Mouse (Mus musculus): ENCODE measurements around the gene Ecm1. TPM values are rescaled to one million over a fixed set of nuclear protein-coding genes. Genes with fewer than 3 reads are reported as not detected.

The Ecm1 gene
- polyA plus RNA-seq, 1 experiment from 2014 or later, result 10.9 TPM

- Histone ChIP-seq H3K4me3 (replicated peaks; ENCODE audit: low read depth, low read length) (no peak overlapping the region), H3K27ac (replicated peaks; ENCODE audit: low read depth, low read length) (no peak overlapping the region), H3K9ac (replicated peaks; ENCODE audit: low read length) (no peak overlapping the region), H3K9me3 (ENCODE audit: control insufficient read depth, low read length) (no peaks in the 10 kb centered on the region), H3K4me1 (ENCODE audit: control insufficient read depth, insufficient read depth, low read length) (0 out of 2 replicates have a peak, but pooled peaks cover 7% of the 10 kb centered on the region), H3K4me2 (ENCODE audit: low read length) (no peak overlapping the region), H3K27me3 (ENCODE audit: control insufficient read depth, insufficient read depth, low read length) (no peaks in the 10 kb centered on the region), H3K36me3 (ENCODE audit: control insufficient read depth, insufficient read depth, low read length) (peaks cover 2% of the 10 kb centered on the region)
- WGBS, result 62% methylated on average over 9 of the region's 9 CpGs
- ATAC-seq (ENCODE audit: low FRiP score, low TSS enrichment) (no peak), DNase-seq (no peak)
These were observed 19.3 kb upstream of the Ecm1 start for GRCm38 (mm10) chr3:95758467-95759218.

- no peak overlapping the region for H3K4me2 ChIP-seq (ENCODE audit: low read length)
- DNase-seq, result no peak
- ATAC-seq (ENCODE audit: low FRiP score, low TSS enrichment), result no peak
- H3K4me3 ChIP-seq (replicated peaks; ENCODE audit: low read depth, low read length), result no peak overlapping the region
- no peaks in the 10 kb centered on the region for H3K27me3 ChIP-seq (ENCODE audit: control insufficient read depth, insufficient read depth, low read length)
- no peaks in the 10 kb centered on the region for H3K9me3 ChIP-seq (ENCODE audit: control insufficient read depth, low read length)
- H3K9ac ChIP-seq (replicated peaks; ENCODE audit: low read length), result no peak overlapping the region
- WGBS, result 92% methylated on average over 2 of the region's 2 CpGs
- peaks cover 4% of the 10 kb centered on the region for H3K36me3 ChIP-seq (ENCODE audit: control insufficient read depth, insufficient read depth, low read length)
- H3K27ac ChIP-seq (replicated peaks; ENCODE audit: low read depth, low read length), result no peak overlapping the region
- 0 out of 2 replicates have a peak, but pooled peaks cover 7% of the 10 kb centered on the region for H3K4me1 ChIP-seq (ENCODE audit: control insufficient read depth, insufficient read depth, low read length)
These were observed 17.4 kb upstream of the Ecm1 start for GRCm38 (mm10) chr3:95756808-95757207.

GRCm38 (mm10) chr3:95754345-95755206, 15.2 kb upstream of the Ecm1 start:
- Histone ChIP-seq H3K9ac (replicated peaks; ENCODE audit: low read length) (peak overlapping the region; percentile 62), H3K36me3 (ENCODE audit: control insufficient read depth, insufficient read depth, low read length) (peaks cover 26% of the 10 kb centered on the region), H3K4me1 (ENCODE audit: control insufficient read depth, insufficient read depth, low read length) (0 out of 2 replicates have a peak, but pooled peaks cover 7% of the 10 kb centered on the region), H3K4me3 (replicated peaks; ENCODE audit: low read depth, low read length) (peak overlapping the region; percentile 77), H3K4me2 (ENCODE audit: low read length) (peak overlapping the region; percentile 82), H3K27me3 (ENCODE audit: control insufficient read depth, insufficient read depth, low read length) (no peaks in the 10 kb centered on the region), H3K27ac (replicated peaks; ENCODE audit: low read depth, low read length) (peak overlapping the region; percentile 69), H3K9me3 (ENCODE audit: control insufficient read depth, low read length) (no peaks in the 10 kb centered on the region)
- DNase-seq (peak; percentile 95), ATAC-seq (ENCODE audit: low FRiP score, low TSS enrichment) (peak; percentile 99)
- under 1% methylated on average over 30 of the region's 30 CpGs for WGBS

GRCm38 (mm10) chr3:95752935-95753334, 13.6 kb upstream of the Ecm1 start:
- Histone ChIP-seq H3K4me1 (ENCODE audit: control insufficient read depth, insufficient read depth, low read length) (0 out of 2 replicates have a peak, but pooled peaks cover 7% of the 10 kb centered on the region), H3K27ac (replicated peaks; ENCODE audit: low read depth, low read length) (no peak overlapping the region), H3K4me3 (replicated peaks; ENCODE audit: low read depth, low read length) (no peak overlapping the region), H3K36me3 (ENCODE audit: control insufficient read depth, insufficient read depth, low read length) (peaks cover 41% of the 10 kb centered on the region), H3K4me2 (ENCODE audit: low read length) (no peak overlapping the region), H3K27me3 (ENCODE audit: control insufficient read depth, insufficient read depth, low read length) (no peaks in the 10 kb centered on the region), H3K9ac (replicated peaks; ENCODE audit: low read length) (no peak overlapping the region), H3K9me3 (ENCODE audit: control insufficient read depth, low read length) (no peaks in the 10 kb centered on the region)
- no peak for DNase-seq
- 97% methylated on average over 3 of the region's 3 CpGs for WGBS
- ATAC-seq (ENCODE audit: low FRiP score, low TSS enrichment), result no peak

- ATAC-seq (ENCODE audit: low FRiP score, low TSS enrichment) (no peak), DNase-seq (no peak)
- Histone ChIP-seq H3K9me3 (ENCODE audit: control insufficient read depth, low read length) (no peaks in the 10 kb centered on the region), H3K27ac (replicated peaks; ENCODE audit: low read depth, low read length) (no peak overlapping the region), H3K4me2 (ENCODE audit: low read length) (no peak overlapping the region), H3K4me3 (replicated peaks; ENCODE audit: low read depth, low read length) (no peak overlapping the region), H3K36me3 (ENCODE audit: control insufficient read depth, insufficient read depth, low read length) (peaks cover 77% of the 10 kb centered on the region), H3K4me1 (ENCODE audit: control insufficient read depth, insufficient read depth, low read length) (no peaks in the 10 kb centered on the region), H3K9ac (replicated peaks; ENCODE audit: low read length) (no peak overlapping the region), H3K27me3 (ENCODE audit: control insufficient read depth, insufficient read depth, low read length) (no peaks in the 10 kb centered on the region)
- WGBS, result 86% methylated on average over 8 of the region's 8 CpGs
These were observed 1.0 kb upstream of the Ecm1 start for GRCm38 (mm10) chr3:95740406-95740805.

- DNase-seq, result no peak
- no peak for ATAC-seq (ENCODE audit: low FRiP score, low TSS enrichment)
- peaks cover 45% of the 10 kb centered on the region for H3K36me3 ChIP-seq (ENCODE audit: control insufficient read depth, insufficient read depth, low read length)
These were observed 4.2 kb downstream of the Ecm1 start for GRCm38 (mm10) chr3:95735071-95735670.

GRCm38 (mm10) chr3:95734092-95734702, 5.2 kb downstream of the Ecm1 start:
- Histone ChIP-seq H3K4me2 (ENCODE audit: low read length) (no peak overlapping the region), H3K36me3 (ENCODE audit: control insufficient read depth, insufficient read depth, low read length) (peaks cover 36% of the 10 kb centered on the region), H3K27me3 (ENCODE audit: control insufficient read depth, insufficient read depth, low read length) (no peaks in the 10 kb centered on the region), H3K4me1 (ENCODE audit: control insufficient read depth, insufficient read depth, low read length) (no peaks in the 10 kb centered on the region), H3K27ac (replicated peaks; ENCODE audit: low read depth, low read length) (no peak overlapping the region), H3K9ac (replicated peaks; ENCODE audit: low read length) (no peak overlapping the region), H3K9me3 (ENCODE audit: control insufficient read depth, low read length) (no peaks in the 10 kb centered on the region), H3K4me3 (replicated peaks; ENCODE audit: low read depth, low read length) (no peak overlapping the region)
- 78% methylated on average over 13 of the region's 13 CpGs for WGBS
- ATAC-seq (ENCODE audit: low FRiP score, low TSS enrichment) (no peak), DNase-seq (no peak)

More at GRCm38 (mm10) chr3:95735071-95735670, 4.2 kb downstream of the Ecm1 start:
- Histone ChIP-seq H3K4me2 (ENCODE audit: low read length) (no peak overlapping the region), H3K9me3 (ENCODE audit: control insufficient read depth, low read length) (no peaks in the 10 kb centered on the region), H3K27me3 (ENCODE audit: control insufficient read depth, insufficient read depth, low read length) (no peaks in the 10 kb centered on the region), H3K4me3 (replicated peaks; ENCODE audit: low read depth, low read length) (no peak overlapping the region), H3K4me1 (ENCODE audit: control insufficient read depth, insufficient read depth, low read length) (no peaks in the 10 kb centered on the region), H3K27ac (replicated peaks; ENCODE audit: low read depth, low read length) (no peak overlapping the region), H3K9ac (replicated peaks; ENCODE audit: low read length) (no peak overlapping the region)
- WGBS, result 90% methylated on average over 12 of the region's 12 CpGs

GRCm38 (mm10) chr3:95732744-95733521, 6.4 kb downstream of the Ecm1 start:
- Histone ChIP-seq H3K4me3 (replicated peaks; ENCODE audit: low read depth, low read length) (no peak overlapping the region), H3K36me3 (ENCODE audit: control insufficient read depth, insufficient read depth, low read length) (peaks cover 29% of the 10 kb centered on the region), H3K27ac (replicated peaks; ENCODE audit: low read depth, low read length) (no peak overlapping the region), H3K9me3 (ENCODE audit: control insufficient read depth, low read length) (no peaks in the 10 kb centered on the region), H3K4me1 (ENCODE audit: control insufficient read depth, insufficient read depth, low read length) (no peaks in the 10 kb centered on the region), H3K27me3 (ENCODE audit: control insufficient read depth, insufficient read depth, low read length) (no peaks in the 10 kb centered on the region), H3K4me2 (ENCODE audit: low read length) (no peak overlapping the region), H3K9ac (replicated peaks; ENCODE audit: low read length) (no peak overlapping the region)
- WGBS, result 84% methylated on average over 11 of the region's 11 CpGs
- no peak for ATAC-seq (ENCODE audit: low FRiP score, low TSS enrichment)
- DNase-seq, result no peak
